Mouse (Mus musculus) brain, embryonic 14.5 days (tissue): Measurements from ENCODE around the gene Cstf2t.

Experiments
- CTCF ChIP-seq: fragments of 200-500 bp; IDR thresholded peaks from 2 replicates; pipeline ENCODE4 v1.5.1; 2012; ENCODE audit warnings: inconsistent platforms, mild to moderate bottlenecking, moderate library complexity, borderline replicate concordance; ENCODE audit not compliant: insufficient read depth, insufficient read length; ENCODE audit errors: extremely low read depth
- POLR2A ChIP-seq: fragments of 200-500 bp; IDR thresholded peaks from 2 replicates; pipeline ENCODE4 v1.6.1; 2012; ENCODE audit warnings: mild to moderate bottlenecking, inconsistent platforms, borderline replicate concordance; ENCODE audit not compliant: poor library complexity, insufficient read depth, insufficient read length, severe bottlenecking; ENCODE audit errors: extremely low read depth

- TF ChIP-seq CTCF (no peak), POLR2A (no peak)
Observed at GRCm38 (mm10) chr19:31040948-31041847, 41.4 kb upstream of the Cstf2t start.
